Mouse (Mus musculus): ENCODE measurements at regions not wholly inside any gene's neighbourhood (a gene's known extent, or its start where the extent isn't known, plus 50 kb on each side); places are given as distances from the start of the nearest gene placed in this dataset.

- DNase-seq (ENCODE audit: low spot score): no peak
Measured at GRCm38 (mm10) chr17:4796241-4796640, 197.9 kb upstream of the Arid1b start.

- DNase-seq (ENCODE audit: low spot score): no peak
Measured at GRCm38 (mm10) chr17:4804013-4804412, 190.1 kb upstream of the Arid1b start.

- peak; percentile 86 for DNase-seq (ENCODE audit: low spot score)
Measured at GRCm38 (mm10) chr17:4806051-4806450, 188.1 kb upstream of the Arid1b start.

- no peak for DNase-seq (ENCODE audit: low spot score)
Measured at GRCm38 (mm10) chr17:4808926-4809325, 185.2 kb upstream of the Arid1b start.

GRCm38 (mm10) chr17:4813232-4813631 lies 180.9 kb upstream of the Arid1b start:
- DNase-seq (ENCODE audit: low spot score): no peak

GRCm38 (mm10) chr17:4813666-4814065 lies 180.5 kb upstream of the Arid1b start:
- no peak for DNase-seq (ENCODE audit: low spot score)

- DNase-seq (ENCODE audit: low spot score): no peak
Measured at GRCm38 (mm10) chr17:4825221-4825895, 168.8 kb upstream of the Arid1b start.

- DNase-seq (ENCODE audit: low spot score): peak; percentile 65
Measured at GRCm38 (mm10) chr17:4834065-4834464, 160.1 kb upstream of the Arid1b start.

- no peak for DNase-seq (ENCODE audit: low spot score)
Measured at GRCm38 (mm10) chr17:4834571-4834970, 159.6 kb upstream of the Arid1b start.

GRCm38 (mm10) chr17:4835065-4835705 lies 158.9 kb upstream of the Arid1b start:
- DNase-seq (ENCODE audit: low spot score): no peak

- DNase-seq (ENCODE audit: low spot score): no peak
Measured at GRCm38 (mm10) chr17:4840123-4840522, 154.0 kb upstream of the Arid1b start.

GRCm38 (mm10) chr17:4858304-4858703 lies 135.8 kb upstream of the Arid1b start:
- no peak for DNase-seq (ENCODE audit: low spot score)

- DNase-seq (ENCODE audit: low spot score): no peak
Measured at GRCm38 (mm10) chr17:4864901-4865300, 129.2 kb upstream of the Arid1b start.

GRCm38 (mm10) chr17:4865621-4866020 lies 128.5 kb upstream of the Arid1b start:
- DNase-seq (ENCODE audit: low spot score): no peak

GRCm38 (mm10) chr17:4866026-4866896 lies 127.9 kb upstream of the Arid1b start:
- DNase-seq (ENCODE audit: low spot score): peak; percentile 41

- DNase-seq (ENCODE audit: low spot score): no peak
Measured at GRCm38 (mm10) chr17:4867083-4867482, 127.0 kb upstream of the Arid1b start.

- peak; percentile 68 for DNase-seq (ENCODE audit: low spot score)
Measured at GRCm38 (mm10) chr17:4867754-4868445, 126.2 kb upstream of the Arid1b start.

- no peak for DNase-seq (ENCODE audit: low spot score)
Measured at GRCm38 (mm10) chr17:4868446-4868825, 125.7 kb upstream of the Arid1b start.

GRCm38 (mm10) chr17:4868861-4869260 lies 125.3 kb upstream of the Arid1b start:
- DNase-seq (ENCODE audit: low spot score): no peak

- DNase-seq (ENCODE audit: low spot score): peak; percentile 22
Measured at GRCm38 (mm10) chr17:4871267-4871666, 122.9 kb upstream of the Arid1b start.

GRCm38 (mm10) chr17:4874459-4874858 lies 119.7 kb upstream of the Arid1b start:
- peak; percentile 26 for DNase-seq (ENCODE audit: low spot score)

All from testis, postnatal 10 days (tissue).